Mouse (Mus musculus): ENCODE data around the gene Gjc1. TPM values are rescaled to one million over a fixed set of nuclear protein-coding genes. Genes with fewer than 3 reads are reported as not detected.

Gjc1 gene
- polyA plus RNA-seq, 1 experiment from 2014 or later = 45.5 TPM

- 0 out of 2 replicates have a peak, but pooled peaks have one; percentile 39 for ATAC-seq (replicated peaks; ENCODE audit: extremely low read depth, insufficient read depth, low FRiP score)
- WGBS = under 1% methylated on average over 49 of the region's 76 CpGs
- H3K4me1 ChIP-seq (ENCODE audit: control insufficient read depth, insufficient read depth, low read length) = peaks cover 18% of the 10 kb centered on the region
- no peaks in the 10 kb centered on the region for H3K9me3 ChIP-seq (replicated peaks; ENCODE audit: control insufficient read depth, low read length)
- peak within 1 kb of the TSS; percentile 64 for H3K4me3 ChIP-seq (ENCODE audit: low read length)
- H3K27me3 ChIP-seq (ENCODE audit: control insufficient read depth, insufficient read depth, low read length) = 0 out of 2 replicates have a peak, but pooled peaks cover 2% of the 10 kb centered on the region
- H3K36me3 ChIP-seq (ENCODE audit: control insufficient read depth, insufficient read depth) = no peaks in the 10 kb centered on the region
- no peak within 1 kb of the TSS for H3K27ac ChIP-seq (ENCODE audit: low read length)
- peak within 1 kb of the TSS; percentile 79 for H3K9ac ChIP-seq (ENCODE audit: low read length)
- peak within 1 kb of the TSS; percentile 84 for H3K4me2 ChIP-seq (ENCODE audit: low read depth, low read length)
These were observed 57.9 kb downstream of the Gjc1 start, which contains the start of gene Adam11 for GRCm38 (mm10) chr11:102761309-102762210. Gene Adam11, plus strand, starts transcription at chr11:102761439.

DNA sequence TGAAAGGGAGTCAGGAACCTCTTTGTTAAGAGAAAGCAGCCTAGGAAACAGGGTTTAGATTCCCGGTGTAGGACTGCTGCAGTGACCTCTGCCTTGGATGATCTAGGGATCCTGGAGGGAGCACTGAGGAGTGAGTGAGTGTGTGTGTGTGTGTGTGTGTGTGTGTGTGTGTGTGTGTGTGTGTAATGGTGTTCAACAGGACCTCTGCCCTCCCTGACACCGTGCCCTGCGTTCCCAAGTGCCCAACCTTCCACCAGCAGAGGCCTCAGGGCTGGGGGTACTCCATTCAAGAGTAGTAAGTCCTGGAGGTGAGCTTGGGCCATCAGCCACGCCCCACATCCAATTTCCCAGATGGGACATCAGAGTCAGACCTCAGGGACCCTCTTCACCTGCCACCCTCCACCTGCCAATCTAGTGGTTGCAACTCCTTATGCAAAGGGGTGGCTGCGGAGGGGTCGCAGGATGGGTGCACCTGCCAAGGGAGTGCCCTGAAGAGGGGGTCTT, 58.6 kb downstream of the Gjc1 start:
- ATAC-seq (replicated peaks; ENCODE audit: extremely low read depth, insufficient read depth, low FRiP score) = no peak
- Histone ChIP-seq H3K36me3 (ENCODE audit: control insufficient read depth, insufficient read depth) (no peaks in the 10 kb centered on the region), H3K27ac (ENCODE audit: low read length) (no peak overlapping the region), H3K9me3 (replicated peaks; ENCODE audit: control insufficient read depth, low read length) (no peaks in the 10 kb centered on the region), H3K9ac (ENCODE audit: low read length) (peak overlapping the region; percentile 79), H3K4me2 (ENCODE audit: low read depth, low read length) (peak overlapping the region; percentile 84), H3K4me1 (ENCODE audit: control insufficient read depth, insufficient read depth, low read length) (peaks cover 18% of the 10 kb centered on the region), H3K4me3 (ENCODE audit: low read length) (peak overlapping the region; percentile 64), H3K27me3 (ENCODE audit: control insufficient read depth, insufficient read depth, low read length) (0 out of 2 replicates have a peak, but pooled peaks cover 2% of the 10 kb centered on the region)
- 23% methylated on average over 6 of the region's 6 CpGs for WGBS

GRCm38 (mm10) chr11:102758977-102759376, 60.5 kb downstream of the Gjc1 start:
- Histone ChIP-seq H3K4me1 (ENCODE audit: control insufficient read depth, insufficient read depth, low read length) (peaks cover 27% of the 10 kb centered on the region), H3K9ac (ENCODE audit: low read length) (no peak overlapping the region), H3K36me3 (ENCODE audit: control insufficient read depth, insufficient read depth) (no peaks in the 10 kb centered on the region), H3K9me3 (replicated peaks; ENCODE audit: control insufficient read depth, low read length) (no peaks in the 10 kb centered on the region), H3K27me3 (ENCODE audit: control insufficient read depth, insufficient read depth, low read length) (no peaks in the 10 kb centered on the region), H3K4me2 (ENCODE audit: low read depth, low read length) (no peak overlapping the region), H3K4me3 (ENCODE audit: low read length) (no peak overlapping the region), H3K27ac (ENCODE audit: low read length) (no peak overlapping the region)
- WGBS = 77% methylated on average over 2 of the region's 2 CpGs
- ATAC-seq (replicated peaks; ENCODE audit: extremely low read depth, insufficient read depth, low FRiP score) = no peak

DNA sequence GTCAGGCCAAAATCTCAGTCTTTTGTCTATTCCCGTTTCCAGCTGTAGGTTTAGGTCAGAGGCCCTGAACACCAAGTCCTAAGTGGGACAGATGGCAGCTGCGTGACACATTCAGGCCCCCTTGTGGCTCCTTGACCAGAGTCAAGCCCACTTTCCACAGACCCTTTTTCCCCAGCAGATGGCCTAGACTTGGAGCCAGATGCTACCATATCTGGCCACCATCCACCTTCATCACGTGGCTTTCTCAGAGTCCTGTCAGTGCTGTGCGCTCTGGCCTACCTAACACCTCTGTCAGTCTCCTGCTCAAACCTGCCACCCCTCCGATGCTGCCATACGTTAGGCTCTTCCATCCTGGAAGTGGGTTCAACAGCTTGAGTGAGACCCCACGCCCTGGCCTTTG, 64.1 kb downstream of the Gjc1 start:
- Histone ChIP-seq H3K27ac (ENCODE audit: low read length) (no peak overlapping the region), H3K9ac (ENCODE audit: low read length) (no peak overlapping the region), H3K36me3 (ENCODE audit: control insufficient read depth, insufficient read depth) (no peaks in the 10 kb centered on the region), H3K27me3 (ENCODE audit: control insufficient read depth, insufficient read depth, low read length) (no peaks in the 10 kb centered on the region; the same call in 1 of the 2 replicates), H3K4me3 (ENCODE audit: low read length) (no peak overlapping the region), H3K4me2 (ENCODE audit: low read depth, low read length) (no peak overlapping the region), H3K9me3 (replicated peaks; ENCODE audit: control insufficient read depth, low read length) (no peaks in the 10 kb centered on the region), H3K4me1 (ENCODE audit: control insufficient read depth, insufficient read depth, low read length) (peaks cover 21% of the 10 kb centered on the region)
- WGBS = 75% methylated on average over 7 of the region's 7 CpGs
- no peak for ATAC-seq (replicated peaks; ENCODE audit: extremely low read depth, insufficient read depth, low FRiP score)

GRCm38 (mm10) chr11:102754416-102754815, 65.1 kb downstream of the Gjc1 start:
- Histone ChIP-seq H3K4me1 (ENCODE audit: control insufficient read depth, insufficient read depth, low read length) (peaks cover 17% of the 10 kb centered on the region), H3K27ac (ENCODE audit: low read length) (peak overlapping the region; percentile 48), H3K27me3 (ENCODE audit: control insufficient read depth, insufficient read depth, low read length) (no peaks in the 10 kb centered on the region; the same call in 1 of the 2 replicates), H3K9me3 (replicated peaks; ENCODE audit: control insufficient read depth, low read length) (no peaks in the 10 kb centered on the region), H3K9ac (ENCODE audit: low read length) (peak overlapping the region; percentile 54), H3K4me3 (ENCODE audit: low read length) (peak overlapping the region; percentile 5; the same call in 1 of the 2 replicates), H3K36me3 (ENCODE audit: control insufficient read depth, insufficient read depth) (no peaks in the 10 kb centered on the region), H3K4me2 (ENCODE audit: low read depth, low read length) (peak overlapping the region; percentile 50)
- ATAC-seq (replicated peaks; ENCODE audit: extremely low read depth, insufficient read depth, low FRiP score) = peak; percentile 37; the same call in 1 of the 2 replicates
- 28% methylated on average over 4 of the region's 4 CpGs for WGBS

- Histone ChIP-seq H3K4me3 (ENCODE audit: low read length) (peak overlapping the region; percentile 5; the same call in 1 of the 2 replicates), H3K27me3 (ENCODE audit: control insufficient read depth, insufficient read depth, low read length) (no peaks in the 10 kb centered on the region; the same call in 1 of the 2 replicates), H3K36me3 (ENCODE audit: control insufficient read depth, insufficient read depth) (no peaks in the 10 kb centered on the region), H3K9me3 (replicated peaks; ENCODE audit: control insufficient read depth, low read length) (no peaks in the 10 kb centered on the region), H3K4me1 (ENCODE audit: control insufficient read depth, insufficient read depth, low read length) (peaks cover 12% of the 10 kb centered on the region), H3K9ac (ENCODE audit: low read length) (peak overlapping the region; percentile 54), H3K4me2 (ENCODE audit: low read depth, low read length) (peak overlapping the region; percentile 50), H3K27ac (ENCODE audit: low read length) (peak overlapping the region; percentile 48)
- peak; percentile 45 for ATAC-seq (replicated peaks; ENCODE audit: extremely low read depth, insufficient read depth, low FRiP score)
- 46% methylated on average over 18 of the region's 18 CpGs for WGBS
These were observed 65.7 kb downstream of the Gjc1 start for GRCm38 (mm10) chr11:102753591-102754324.

DNA sequence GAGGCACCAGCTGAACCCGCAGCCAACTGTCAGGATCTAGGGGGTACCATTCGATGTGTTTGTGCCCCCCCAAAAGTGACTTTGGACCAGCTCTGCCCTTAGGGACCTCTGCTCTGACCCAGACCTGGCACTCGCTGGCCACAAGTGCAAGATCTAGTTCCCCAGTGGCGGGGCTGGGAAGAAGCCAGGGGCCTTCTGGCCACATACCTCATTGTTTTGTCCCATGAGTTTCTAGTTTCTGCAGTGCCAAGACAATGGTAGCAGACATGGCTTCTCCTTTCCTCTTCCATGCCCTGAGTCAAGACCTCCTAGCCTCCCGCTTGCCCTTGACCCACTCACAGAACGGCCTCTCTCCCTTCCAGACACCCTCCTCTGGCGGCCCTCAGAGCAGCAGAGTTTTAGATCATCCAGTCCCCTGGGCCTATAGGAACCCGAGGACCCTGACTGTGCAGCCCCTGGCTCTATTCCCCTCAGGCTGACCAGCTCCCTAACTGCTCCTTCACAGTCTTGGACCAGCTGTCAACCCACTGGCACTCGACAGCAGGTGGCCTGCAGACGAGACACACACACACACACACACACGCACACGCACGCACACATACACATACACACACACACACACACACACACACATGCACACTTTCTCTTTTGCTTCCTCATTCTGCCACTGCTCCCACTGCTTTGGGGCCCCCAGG, 66.5 kb downstream of the Gjc1 start:
- 62% methylated on average over 13 of the region's 13 CpGs for WGBS
- Histone ChIP-seq H3K27me3 (ENCODE audit: control insufficient read depth, insufficient read depth, low read length) (no peaks in the 10 kb centered on the region; the same call in 1 of the 2 replicates), H3K9ac (ENCODE audit: low read length) (no peak overlapping the region), H3K4me2 (ENCODE audit: low read depth, low read length) (no peak overlapping the region), H3K9me3 (replicated peaks; ENCODE audit: control insufficient read depth, low read length) (no peaks in the 10 kb centered on the region), H3K4me3 (ENCODE audit: low read length) (no peak overlapping the region), H3K4me1 (ENCODE audit: control insufficient read depth, insufficient read depth, low read length) (peaks cover 12% of the 10 kb centered on the region), H3K27ac (ENCODE audit: low read length) (no peak overlapping the region), H3K36me3 (ENCODE audit: control insufficient read depth, insufficient read depth) (no peaks in the 10 kb centered on the region)
- no peak for ATAC-seq (replicated peaks; ENCODE audit: extremely low read depth, insufficient read depth, low FRiP score)

DNA sequence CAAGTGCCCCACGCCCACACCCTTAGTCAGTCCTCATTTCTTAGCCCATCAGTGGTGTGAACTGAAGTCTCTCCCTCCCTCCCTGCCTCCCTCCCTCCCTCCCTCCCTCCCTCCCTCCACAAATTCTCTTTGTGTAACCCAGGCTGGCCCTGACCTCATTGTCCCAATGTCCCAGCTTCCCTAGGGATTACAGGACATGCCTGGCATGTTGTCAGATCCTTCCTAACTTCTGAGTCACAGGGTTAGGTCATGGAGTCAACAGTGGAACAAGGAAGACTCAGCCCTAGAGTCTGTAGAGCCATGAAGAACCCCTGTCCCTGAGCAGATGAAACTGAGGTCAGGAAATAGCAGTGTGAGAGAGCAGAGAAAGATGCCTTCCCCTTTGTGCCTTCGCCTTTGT, 69.8 kb downstream of the Gjc1 start:
- 84% methylated on average over 2 of the region's 2 CpGs for WGBS
- no peak overlapping the region for H3K4me3 ChIP-seq (ENCODE audit: low read length)
- no peaks in the 10 kb centered on the region; the same call in 1 of the 2 replicates for H3K27me3 ChIP-seq (ENCODE audit: control insufficient read depth, insufficient read depth, low read length)
- no peak overlapping the region for H3K9ac ChIP-seq (ENCODE audit: low read length)
- no peaks in the 10 kb centered on the region for H3K36me3 ChIP-seq (ENCODE audit: control insufficient read depth, insufficient read depth)
- H3K4me2 ChIP-seq (ENCODE audit: low read depth, low read length) = no peak overlapping the region
- no peak overlapping the region for H3K27ac ChIP-seq (ENCODE audit: low read length)
- no peak for ATAC-seq (replicated peaks; ENCODE audit: extremely low read depth, insufficient read depth, low FRiP score)
- no peaks in the 10 kb centered on the region for H3K9me3 ChIP-seq (replicated peaks; ENCODE audit: control insufficient read depth, low read length)
- peaks cover 11% of the 10 kb centered on the region for H3K4me1 ChIP-seq (ENCODE audit: control insufficient read depth, insufficient read depth, low read length)

Measured in heart, embryonic 16.5 days (tissue).